ENCODE assay signal across 21 mouse cellular contexts in the genomic region with DNA sequence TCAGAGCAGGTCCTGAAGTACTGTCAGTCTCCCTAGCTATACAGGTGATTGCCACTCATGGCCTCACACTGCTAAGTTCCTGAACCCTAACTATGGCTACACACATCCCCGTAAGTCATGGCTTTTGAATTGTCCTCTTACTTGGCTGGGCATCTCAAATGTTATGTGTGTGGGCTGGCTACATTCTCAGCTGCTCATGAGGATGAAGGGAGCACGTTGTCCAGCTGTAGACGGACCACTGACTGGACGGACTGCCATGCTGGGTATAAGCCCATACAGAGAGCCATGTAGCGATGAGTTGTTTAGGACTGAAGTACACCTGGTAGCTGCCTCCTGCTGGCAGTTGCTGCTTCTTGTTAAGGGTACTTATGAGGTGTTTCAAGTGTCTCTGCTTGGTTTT.
DNase-seq lines count a peak whose midpoint lies in the region; ATAC-seq and TF ChIP-seq lines count a peak whose summit lies in the region.
"Had no signal": no experiment of that assay in that cellular context is flagged by ENCODE, and none has a peak within 500 bp of the region (broad histone marks: within the 10 kb centered on the region; RNA-seq: fewer than 3 reads in every experiment).

No protein-coding gene starts in this region.

- H3K9ac ChIP-seq in hindbrain, embryonic 13.5 days = no peak overlapping the region
- H3K9ac ChIP-seq in hindbrain, postnatal 0 days (replicated peaks; ENCODE audit: low read length) = no peak overlapping the region
- H3K9ac ChIP-seq in midbrain, postnatal 0 days (replicated peaks; ENCODE audit: low read length, poor library complexity, severe bottlenecking) = no peak overlapping the region

- H3K4me2 ChIP-seq in hindbrain, embryonic 13.5 days = no peak overlapping the region
- H3K4me2 ChIP-seq in hindbrain, postnatal 0 days (ENCODE audit: low read depth, low read length) = no peak overlapping the region
- H3K4me2 ChIP-seq in myocyte (ENCODE audit: low read depth) = no peak overlapping the region
- no peak overlapping the region for H3K4me2 ChIP-seq in midbrain, postnatal 0 days (ENCODE audit: low read depth, low read length, poor library complexity, severe bottlenecking)

- no peak overlapping the region for H3K4me3 ChIP-seq in hindbrain, embryonic 13.5 days
- H3K4me3 ChIP-seq in hindbrain, postnatal 0 days (ENCODE audit: low read length) = no peak overlapping the region
- peak overlapping the region; percentile 45 for H3K4me3 ChIP-seq in testis, adult 2 months (ENCODE audit: control insufficient read depth, low read depth, low read length)
- no peak overlapping the region for H3K4me3 ChIP-seq in myocyte
- H3K4me3 ChIP-seq in midbrain, postnatal 0 days (ENCODE audit: low read depth, low read length) = no peak overlapping the region

- TF ChIP-seq CTCF in hindbrain, postnatal 0 days (IDR thresholded peaks at IDR 0.05; ENCODE audit: low read depth) = no peak
- TF ChIP-seq CTCF in testis, adult 2 months (IDR thresholded peaks at IDR 0.05; ENCODE audit: control insufficient read depth, insufficient read depth, insufficient replicate concordance, low read depth, low read length) = no peak
- no peak for TF ChIP-seq CTCF in midbrain, postnatal 0 days (IDR thresholded peaks at IDR 0.05)

- peaks cover 35% of the 10 kb centered on the region for H3K4me1 ChIP-seq in hindbrain, embryonic 13.5 days (replicated peaks)
- no peaks in the 10 kb centered on the region for H3K4me1 ChIP-seq in hindbrain, postnatal 0 days (ENCODE audit: insufficient read depth, low read length)
- peaks cover 3% of the 10 kb centered on the region; the same call in 1 of the 2 replicates for H3K4me1 ChIP-seq in testis, adult 2 months (ENCODE audit: control insufficient read depth, insufficient read depth, low read length)
- H3K4me1 ChIP-seq in midbrain, postnatal 0 days (ENCODE audit: insufficient read depth, low read length) = no peaks in the 10 kb centered on the region

- H3K27ac ChIP-seq in hindbrain, embryonic 13.5 days = 0 out of 2 replicates have a peak overlapping the region, but pooled peaks have one; percentile 30
- no peak overlapping the region for H3K27ac ChIP-seq in hindbrain, postnatal 0 days
- no peak overlapping the region for H3K27ac ChIP-seq in testis, adult 2 months (ENCODE audit: control insufficient read depth, insufficient read depth, low read depth, low read length)
- H3K27ac ChIP-seq in midbrain, postnatal 0 days (ENCODE audit: low read depth, low read length) = no peak overlapping the region

- peaks cover 61% of the 10 kb centered on the region for H3K36me3 ChIP-seq in hindbrain, embryonic 13.5 days
- H3K36me3 ChIP-seq in hindbrain, postnatal 0 days (ENCODE audit: insufficient read depth, low read length) = peaks cover 17% of the 10 kb centered on the region
- no peaks in the 10 kb centered on the region for H3K36me3 ChIP-seq in testis, adult 2 months (ENCODE audit: control insufficient read depth, insufficient read depth, low read length)
- H3K36me3 ChIP-seq in myocyte (ENCODE audit: control insufficient read depth, insufficient read depth) = no peaks in the 10 kb centered on the region
- peaks cover 22% of the 10 kb centered on the region for H3K36me3 ChIP-seq in midbrain, postnatal 0 days (ENCODE audit: insufficient read depth, low read length)
- H3K36me3 ChIP-seq: G1E had no signal

- WGBS in hindbrain, embryonic 13.5 days = 96% methylated on average over 5 of the region's 5 CpGs
- 94% methylated on average over 5 of the region's 5 CpGs for WGBS in hindbrain, postnatal 0 days
- 97% methylated on average over 5 of the region's 5 CpGs for WGBS in midbrain, postnatal 0 days

- no peak for ATAC-seq in hindbrain, embryonic 13.5 days (ENCODE audit: low FRiP score)
- no peak for ATAC-seq in hindbrain, postnatal 0 days
- no peak for ATAC-seq in midbrain, postnatal 0 days (ENCODE audit: low FRiP score)
- ATAC-seq: activated CD4-positive, CD25-positive, alpha-beta regulatory T cell, adult 4 months; CD4-positive, CD25-positive, alpha-beta regulatory T cell, adult 4 months; Patski had no signal

- H3K27me3 ChIP-seq in hindbrain, embryonic 13.5 days = no peaks in the 10 kb centered on the region
- H3K27me3 ChIP-seq in hindbrain, postnatal 0 days (ENCODE audit: insufficient read depth, low read length) = no peaks in the 10 kb centered on the region
- no peaks in the 10 kb centered on the region for H3K27me3 ChIP-seq in testis, adult 2 months (ENCODE audit: control insufficient read depth, insufficient read depth, low read length)
- H3K27me3 ChIP-seq in myocyte (ENCODE audit: control insufficient read depth, insufficient read depth, insufficient read length) = no peaks in the 10 kb centered on the region
- H3K27me3 ChIP-seq in midbrain, postnatal 0 days (ENCODE audit: insufficient read depth, low read length) = no peaks in the 10 kb centered on the region
- H3K27me3 ChIP-seq: CH12.LX, Patski had no signal

- H3K9me3 ChIP-seq in hindbrain, embryonic 13.5 days = no peaks in the 10 kb centered on the region
- H3K9me3 ChIP-seq in hindbrain, postnatal 0 days (ENCODE audit: low read length) = no peaks in the 10 kb centered on the region
- H3K9me3 ChIP-seq in midbrain, postnatal 0 days (ENCODE audit: low read length) = no peaks in the 10 kb centered on the region
- H3K9me3 ChIP-seq: G1E had no signal

- H3ac ChIP-seq in myocyte (ENCODE audit: control insufficient read depth, insufficient read length) = no peak overlapping the region

- no peak for TF ChIP-seq POLR2A in testis, adult 2 months (IDR thresholded peaks at IDR 0.05; ENCODE audit: control insufficient read depth, low read depth, low read length)
- no peak for TF ChIP-seq POLR2A in myocyte (IDR thresholded peaks at IDR 0.05; ENCODE audit: insufficient read length, low read depth)

- no peaks in the 10 kb centered on the region for H3K79me2 ChIP-seq in myocyte (ENCODE audit: control insufficient read depth, insufficient read depth)

- no peak for DNase-seq in hindbrain, postnatal 0 days (ENCODE audit: low spot score)
- no peak for DNase-seq in testis, postnatal 10 days (ENCODE audit: low spot score)
- no peak for DNase-seq in midbrain, postnatal 0 days (ENCODE audit: low spot score)
- DNase-seq: adrenal gland, adult 2 months; adrenal gland, adult 8-10 months; adrenal gland, postnatal 10 days; adrenal gland, postnatal 14 days; adrenal gland, postnatal 25 days; adrenal gland, postnatal 36 days; B cell, adult 2 months; cerebellum, adult 11 months; cerebellum, adult 11-12 months; cerebellum, adult 18-20 months had no signal

TF ChIP-seq in myocyte, 11 proteins besides CTCF, POLR2A, EP300 and RAD21:
- TF ChIP-seq E2F4 (IDR thresholded peaks at IDR 0.05; ENCODE audit: insufficient read depth) (no peak), MYOD1 (IDR thresholded peaks at IDR 0.05; ENCODE audit: control insufficient read depth in 1 of 3, insufficient read length in 2 of 3, low read depth in 2 of 3) (peak; percentile 14 to 85 (median 59))
